Mouse (Mus musculus): ENCODE data around the gene Plagl1.

- TF ChIP-seq CTCF (IDR thresholded peaks at IDR 0.05; ENCODE audit: low read depth) (no peak), EP300 (optimal IDR thresholded peaks at IDR 0.05) (no peak)
Observed at GRCm38 (mm10) chr10:13039637-13040174, 20.6 kb upstream of the Plagl1 start.
